Mouse (Mus musculus) CH12.LX (cell line): ENCODE measurements around the gene Ccdc159. TPM values are rescaled to one million over a fixed set of nuclear protein-coding genes. Genes with fewer than 3 reads are reported as not detected.

Experiments used
- DNase-seq: peaks from one replicate; pipeline ENCODE4 v3.0.0-alpha.2; 2013; ENCODE audit errors: extremely low read depth
- H3K27ac ChIP-seq: 2 replicates; pipeline ENCODE4 v1.5.1; 2012; ENCODE audit warnings: low read depth, mild to moderate bottlenecking, control low read depth, moderate library complexity; ENCODE audit not compliant: insufficient read depth
- H3K27me3 ChIP-seq: replicated peaks from 2 replicates; pipeline ENCODE3; 2012; ENCODE audit warnings: inconsistent platforms
- H3K36me3 ChIP-seq, 2 experiments: replicated peaks in 1 of 2; 2 replicates each; pipeline versions ENCODE3 to v1.6.1; 2012; ENCODE audit warnings: inconsistent platforms in 1 of 2, low read length in 1 of 2, mild to moderate bottlenecking in 1 of 2, mixed read lengths in 1 of 2, moderate library complexity in 1 of 2; ENCODE audit not compliant: control insufficient read depth in 1 of 2, insufficient read depth in 1 of 2
- H3K4me1 ChIP-seq, 2 experiments: 2 replicates each; pipeline ENCODE4 v1.6.1; 2012; ENCODE audit warnings: inconsistent platforms in 1 of 2, moderate library complexity in 1 of 2; ENCODE audit not compliant: insufficient read depth in 2 of 2, control insufficient read depth in 1 of 2
- H3K4me2 ChIP-seq: 2 replicates; pipeline ENCODE4 v1.6.1; 2012; ENCODE audit warnings: low read depth, mild to moderate bottlenecking, control low read depth; ENCODE audit not compliant: poor library complexity, insufficient read depth, severe bottlenecking
- H3K4me3 ChIP-seq, 3 experiments: fragments of 150-350 bp in 1 of 3; sonication (generic) in 1 of 3; replicated peaks in 1 of 3; 2 replicates each; pipeline versions ENCODE3 to v1.5.1; 2011 to 2012; ENCODE audit warnings: low read depth in 2 of 3, low read length in 2 of 3, mild to moderate bottlenecking in 2 of 3, moderate library complexity in 2 of 3, control low read depth in 1 of 3, improper control_type of control experiment in 1 of 3, inconsistent platforms in 1 of 3, mixed read lengths in 1 of 3; ENCODE audit not compliant: poor library complexity in 1 of 3
- H3K79me2 ChIP-seq: replicated peaks from 2 replicates; pipeline ENCODE4 v1.6.1; 2012; ENCODE audit warnings: mild to moderate bottlenecking, moderate library complexity; ENCODE audit not compliant: control insufficient read depth, poor library complexity, insufficient read depth, severe bottlenecking; ENCODE audit errors: extremely low read depth
- H3K9ac ChIP-seq: 2 replicates; pipeline ENCODE4 v1.6.1; 2012; ENCODE audit warnings: low read depth, mild to moderate bottlenecking, control low read depth, moderate library complexity; ENCODE audit not compliant: insufficient read depth
- H3K9me3 ChIP-seq: replicated peaks from 2 replicates; pipeline ENCODE3; 2012; ENCODE audit warnings: low read length, inconsistent platforms, mixed read lengths
- BHLHE40 ChIP-seq: IDR thresholded peaks from 2 replicates; pipeline ENCODE4 v1.6.1; 2011; ENCODE audit warnings: mild to moderate bottlenecking, low read depth, low read length, improper control_type of control experiment
- CHD1 ChIP-seq: IDR thresholded peaks from 2 replicates; pipeline ENCODE4 v1.6.1; 2012; ENCODE audit warnings: low read depth, low read length, improper control_type of control experiment, inconsistent platforms
- E2F4 ChIP-seq: IDR thresholded peaks from 2 replicates; pipeline ENCODE4 v1.6.1; 2011; ENCODE audit warnings: low read depth, low read length, improper control_type of control experiment; ENCODE audit not compliant: insufficient replicate concordance
- ELF1 ChIP-seq: IDR thresholded peaks from 2 replicates; pipeline ENCODE4 v1.6.1; 2014; ENCODE audit warnings: low read depth, mild to moderate bottlenecking, inconsistent platforms, low read length, improper control_type of control experiment
- ETS1 ChIP-seq: conservative IDR thresholded peaks from 2 replicates; pipeline ENCODE4 v1.6.1; 2012; ENCODE audit warnings: low read depth, mild to moderate bottlenecking, inconsistent platforms, low read length, improper control_type of control experiment, moderate library complexity
- GABPA ChIP-seq: IDR thresholded peaks from 2 replicates; pipeline ENCODE4 v1.6.1; 2012; ENCODE audit warnings: low read depth, low read length, improper control_type of control experiment, inconsistent platforms; ENCODE audit not compliant: insufficient replicate concordance
- IRF4 ChIP-seq: IDR thresholded peaks from 2 replicates; pipeline ENCODE4 v1.6.1; 2014; ENCODE audit warnings: low read depth, mild to moderate bottlenecking, inconsistent platforms, low read length, improper control_type of control experiment
- JUN ChIP-seq: IDR thresholded peaks from 2 replicates; pipeline ENCODE4 v1.6.1; 2011; ENCODE audit warnings: low read depth, mild to moderate bottlenecking, low read length, improper control_type of control experiment, moderate library complexity; ENCODE audit not compliant: insufficient read depth
- JUND ChIP-seq: conservative IDR thresholded peaks from 2 replicates; pipeline ENCODE4 v1.6.1; 2011; ENCODE audit warnings: low read depth, low read length, improper control_type of control experiment
- KAT2A ChIP-seq: IDR thresholded peaks from 2 replicates; pipeline ENCODE4 v1.6.1; 2012; ENCODE audit warnings: low read length, improper control_type of control experiment, inconsistent platforms; ENCODE audit not compliant: insufficient replicate concordance
- MAX ChIP-seq: IDR thresholded peaks from 2 replicates; pipeline ENCODE4 v1.6.1; 2011; ENCODE audit warnings: low read length, improper control_type of control experiment
- MAZ ChIP-seq: IDR thresholded peaks from 2 replicates; pipeline ENCODE4 v1.6.1; 2012; ENCODE audit warnings: low read depth, mild to moderate bottlenecking, inconsistent platforms, low read length, improper control_type of control experiment, moderate library complexity
- MXI1 ChIP-seq: IDR thresholded peaks from 2 replicates; pipeline ENCODE4 v1.6.1; 2011; ENCODE audit warnings: mild to moderate bottlenecking, low read depth, low read length, improper control_type of control experiment
- MYC ChIP-seq: IDR thresholded peaks from 2 replicates; pipeline ENCODE4 v1.6.1; 2011; ENCODE audit warnings: low read depth, mild to moderate bottlenecking, improper control_type of control experiment, low read length
- NELFE ChIP-seq: IDR thresholded peaks from 2 replicates; pipeline ENCODE4 v1.6.1; 2011; ENCODE audit warnings: low read depth, low read length, improper control_type of control experiment
- NRF1 ChIP-seq: IDR thresholded peaks from 2 replicates; pipeline ENCODE4 v1.6.1; 2014; ENCODE audit warnings: low read depth, mild to moderate bottlenecking, inconsistent platforms, low read length, improper control_type of control experiment, moderate library complexity
- POLR2A ChIP-seq: IDR thresholded peaks from 2 replicates; pipeline ENCODE4 v1.6.1; 2011; ENCODE audit warnings: low read depth, mild to moderate bottlenecking, improper control_type of control experiment, low read length
- RCOR1 ChIP-seq: conservative IDR thresholded peaks from 2 replicates; pipeline ENCODE4 v1.6.1; 2012; ENCODE audit warnings: low read depth, mild to moderate bottlenecking, inconsistent platforms, low read length, improper control_type of control experiment
- SIN3A ChIP-seq: IDR thresholded peaks from 2 replicates; pipeline ENCODE4 v1.6.1; 2012; ENCODE audit warnings: low read length, improper control_type of control experiment, inconsistent platforms
- TBP ChIP-seq: conservative IDR thresholded peaks from 2 replicates; pipeline ENCODE4 v1.6.1; 2011; ENCODE audit warnings: low read depth, low read length, improper control_type of control experiment
- TCF12 ChIP-seq: IDR thresholded peaks from 2 replicates; pipeline ENCODE4 v1.6.1; 2014; ENCODE audit warnings: low read depth, mild to moderate bottlenecking, inconsistent platforms, low read length, improper control_type of control experiment
- UBTF ChIP-seq: IDR thresholded peaks from 2 replicates; pipeline ENCODE4 v1.6.1; 2012; ENCODE audit warnings: low read depth, mild to moderate bottlenecking, inconsistent platforms, low read length, improper control_type of control experiment, moderate library complexity
- USF1 ChIP-seq: IDR thresholded peaks from 2 replicates; pipeline ENCODE4 v1.6.1; 2014; ENCODE audit warnings: low read depth, mild to moderate bottlenecking, inconsistent platforms, low read length, improper control_type of control experiment
- ZMIZ1 ChIP-seq: IDR thresholded peaks from 2 replicates; pipeline ENCODE4 v1.6.1; 2012; ENCODE audit warnings: low read depth, mild to moderate bottlenecking, inconsistent platforms, low read length, improper control_type of control experiment
- dilution Hi-C: fragments of 300-500 bp; cut with MboI; formaldehyde crosslinking; loops from 2 replicates; pipeline ENCODE4 v1.14.3; 2020; ENCODE audit warnings: low sequenced_read_pairs; ENCODE audit not compliant: extremely low pct_unique_long_range_greater_than_20kb, extremely low pct_ligation_motif_present
- in situ Hi-C: fragments of 300-500 bp; cut with MboI; formaldehyde crosslinking; loops from 3 replicates; pipeline ENCODE4 v1.14.3; 2019; ENCODE audit warnings: low sequenced_read_pairs, low pct_ligation_motif_present, low pct_unique_long_range_greater_than_20kb, mixed read lengths
- polyA plus RNA-seq: library from polyadenylated mRNA; unstranded; fragments of >175 nt; gene quantifications from 2 replicates; pipeline ENCODE4 v1.2.1, GENCODE M21; 2012; ENCODE audit warnings: low read depth; ENCODE audit not compliant: insufficient read length
- total RNA-seq, 2 experiments: library from RNA; depleted of rRNA; stranded (reverse); fragments of 300-350 nt in 1 of 2; fragments of >200 nt in 1 of 2; gene quantifications; 2 replicates each; pipeline ENCODE4 v1.2.3; 2012 to 2014

Gene Ccdc159
- total and polyA plus RNA-seq, 3 experiments: not detected

GRCm38 (mm10) chr9:21953600-21953999 is 26.3 kb downstream of the Ccdc159 start:
- H3K27me3 ChIP-seq: peaks cover 4% of the 10 kb centered on the region
- peaks cover 3% of the 10 kb centered on the region for H3K9me3 ChIP-seq
- H3K4me1 ChIP-seq: peaks cover 2 to 10% of the 10 kb centered on the region in 2 experiments; a peak in 3 of 4 replicates
- no peak overlapping the region for H3K27ac ChIP-seq
- in situ Hi-C loops: no loop called here
- no peak overlapping the region for H3K4me3 ChIP-seq
- 0 out of 2 replicates have a peak, but pooled peaks cover 3% of the 10 kb centered on the region for H3K79me2 ChIP-seq
- no peak for DNase-seq
- no peak overlapping the region for H3K4me2 ChIP-seq
- TF ChIP-seq USF1 (no peak), MXI1 (peak; percentile 53; the same call in 1 of the 2 replicates)
- H3K36me3 ChIP-seq: peaks cover 3% of the 10 kb centered on the region in 2 experiments
- no peak overlapping the region for H3K9ac ChIP-seq
- dilution Hi-C loops: no loop called here

GRCm38 (mm10) chr9:21954635-21955034 is 27.4 kb downstream of the Ccdc159 start:
- peaks cover 2% of the 10 kb centered on the region for H3K27me3 ChIP-seq
- peaks cover 2 to 10% of the 10 kb centered on the region in 2 experiments; a peak in 3 of 4 replicates for H3K4me1 ChIP-seq
- peaks cover 3% of the 10 kb centered on the region in 2 experiments for H3K36me3 ChIP-seq
- no peak overlapping the region for H3K27ac ChIP-seq
- H3K9ac ChIP-seq: peak overlapping the region; percentile 64; the same call in 1 of the 2 replicates
- no peak for DNase-seq
- 0 out of 2 replicates have a peak, but pooled peaks cover 3% of the 10 kb centered on the region for H3K79me2 ChIP-seq
- dilution Hi-C loops: no loop called here
- H3K4me3 ChIP-seq: no peak overlapping the region
- H3K4me2 ChIP-seq: peak overlapping the region; percentile 80; the same call in 1 of the 2 replicates
- TF ChIP-seq JUN (no peak), GABPA (no peak), JUND (no peak), UBTF (no peak), NELFE (no peak), NRF1 (no peak), TBP (no peak), MAX (no peak), ZMIZ1 (no peak), RCOR1 (no peak), ETS1 (no peak), BHLHE40 (no peak)
- H3K9me3 ChIP-seq: peaks cover 3% of the 10 kb centered on the region
- in situ Hi-C loops: no loop called here

- in situ Hi-C loops: no loop called here
- peaks cover 3% of the 10 kb centered on the region for H3K9me3 ChIP-seq
- peaks cover 2 to 10% of the 10 kb centered on the region in 2 experiments; a peak in 3 of 4 replicates for H3K4me1 ChIP-seq
- H3K79me2 ChIP-seq: 0 out of 2 replicates have a peak, but pooled peaks cover 3% of the 10 kb centered on the region
- no peak for DNase-seq
- dilution Hi-C loops: no loop called here
- H3K36me3 ChIP-seq: peaks cover 3% of the 10 kb centered on the region in 2 experiments
- H3K9ac ChIP-seq: peak overlapping the region; percentile 64; the same call in 1 of the 2 replicates
- peak overlapping the region; percentile 63 for H3K27ac ChIP-seq
- peaks cover 2% of the 10 kb centered on the region for H3K27me3 ChIP-seq
- peak overlapping the region; percentile 80 for H3K4me2 ChIP-seq
- H3K4me3 ChIP-seq: peak overlapping the region; percentile 59 to 79 (median 77)
- TF ChIP-seq POLR2A: peak; percentile 78; the same call in 1 of the 2 replicates
- no peak for TF ChIP-seq KAT2A
- no peak for TF ChIP-seq UBTF
- peak; percentile 92 for TF ChIP-seq MAX
- TF ChIP-seq MAZ: no peak
- TF ChIP-seq CHD1: no peak
- TF ChIP-seq JUND: 0 out of 2 replicates have a peak, but pooled peaks have one; percentile 26
- TF ChIP-seq SIN3A: no peak
- TF ChIP-seq NRF1: no peak
- no peak for TF ChIP-seq JUN
- no peak for TF ChIP-seq E2F4
- TF ChIP-seq MYC: peak; percentile 97
- TF ChIP-seq IRF4: no peak
- peak; percentile 70; the same call in 1 of the 2 replicates for TF ChIP-seq NELFE
- TF ChIP-seq ELF1: no peak
- no peak for TF ChIP-seq TCF12
- no peak for TF ChIP-seq GABPA
- no peak; the same call in 1 of the 2 replicates for TF ChIP-seq TBP
- TF ChIP-seq BHLHE40: peak; percentile 51
These were observed 27.9 kb downstream of the Ccdc159 start for GRCm38 (mm10) chr9:21955225-21955569.
